ENCODE assay signal across 18 mouse cellular contexts in genomic region chr1:144682118-144682517, GRCm38 (mm10).
DNase-seq lines count a peak whose midpoint lies in the region; ATAC-seq and TF ChIP-seq lines count a peak whose summit lies in the region.
"Had no signal": no experiment of that assay in that cellular context is flagged by ENCODE, and none has a peak within 500 bp of the region (broad histone marks: within the 10 kb centered on the region; RNA-seq: fewer than 3 reads in every experiment).

No protein-coding gene starts in this region.

- DNase-seq in frontal cortex, adult 2 months (ENCODE audit: extremely low spot score in 1 of 2, low spot score in 1 of 2), result peak; percentile 2 to 22
- no peak for DNase-seq in frontal cortex, postnatal 14 days (ENCODE audit: low spot score in 2 of 2)
- no peak for DNase-seq in left cerebral cortex, adult 2 months (ENCODE audit: extremely low spot score in 1 of 2, low spot score in 2 of 2)
- no peak for DNase-seq in left cerebral cortex, postnatal 36 days (ENCODE audit: low spot score in 2 of 2)
- DNase-seq in telencephalon, adult 2 months (ENCODE audit: low read depth, low spot score), result peak; percentile 72
- no peak for DNase-seq in stomach, postnatal 0 days (ENCODE audit: low spot score)
- DNase-seq: adrenal gland, adult 2 months; adrenal gland, postnatal 10 days; adrenal gland, postnatal 25 days; cerebellum, adult 11-12 months; cerebellum, adult 2 months; cerebellum, adult 9-10 months; cerebellum, postnatal 10 days; cerebellum, postnatal 25 days had no signal

- no peak for TF ChIP-seq CTCF in left cerebral cortex, adult 2 months (IDR thresholded peaks at IDR 0.05)
- TF ChIP-seq CTCF in stomach, postnatal 0 days (IDR thresholded peaks at IDR 0.05; ENCODE audit: low read depth), result no peak

- intact Hi-C loops in left cerebral cortex, adult 2 months (cut with DNase I), result loop anchor here (10.0 kb wide), 2 partner anchors 247 to 1553 kb away; no protein-coding TSS in a partner anchor
- intact Hi-C loops in left cerebral cortex, postnatal 36 days (cut with DNase I), result no loop called here

- H3K4me3 ChIP-seq in left cerebral cortex, adult 2 months, result no peak overlapping the region
- no peak overlapping the region for H3K4me3 ChIP-seq in stomach, postnatal 0 days (ENCODE audit: low read depth, low read length)
- H3K4me3 ChIP-seq: embryonic facial prominence, embryonic 10.5 days; embryonic facial prominence, embryonic 12.5 days had no signal

- H3K4me2 ChIP-seq in stomach, postnatal 0 days (replicated peaks; ENCODE audit: low read depth), result no peak overlapping the region
- H3K4me2 ChIP-seq: embryonic facial prominence, embryonic 12.5 days had no signal

- ATAC-seq in stomach, postnatal 0 days (ENCODE audit: low FRiP score, low TSS enrichment), result no peak
- ATAC-seq: forebrain, embryonic 14.5 days; forebrain, embryonic 16.5 days had no signal

- no peaks in the 10 kb centered on the region for H3K36me3 ChIP-seq in stomach, postnatal 0 days (ENCODE audit: control insufficient read depth, insufficient read depth, low read length)
- H3K36me3 ChIP-seq: embryonic facial prominence, embryonic 10.5 days; embryonic facial prominence, embryonic 12.5 days had no signal

- no peaks in the 10 kb centered on the region for H3K27me3 ChIP-seq in stomach, postnatal 0 days (ENCODE audit: control insufficient read depth, insufficient read depth, low read length)
- H3K27me3 ChIP-seq: embryonic facial prominence, embryonic 12.5 days had no signal

- no peak for TF ChIP-seq EP300 in stomach, postnatal 0 days (optimal IDR thresholded peaks at IDR 0.05)

- 0 out of 2 replicates have a peak overlapping the region, but pooled peaks have one; percentile 2 for H3K27ac ChIP-seq in left cerebral cortex, adult 2 months
- no peak overlapping the region for H3K27ac ChIP-seq in stomach, postnatal 0 days (replicated peaks)
- H3K27ac ChIP-seq: embryonic facial prominence, embryonic 10.5 days; embryonic facial prominence, embryonic 12.5 days had no signal

- no peaks in the 10 kb centered on the region for H3K4me1 ChIP-seq in stomach, postnatal 0 days (replicated peaks; ENCODE audit: control insufficient read depth, insufficient read depth)
- H3K4me1 ChIP-seq: embryonic facial prominence, embryonic 10.5 days; embryonic facial prominence, embryonic 12.5 days had no signal

- H3K9me3 ChIP-seq in stomach, postnatal 0 days (ENCODE audit: control insufficient read depth, low read length), result no peaks in the 10 kb centered on the region
- H3K9me3 ChIP-seq: embryonic facial prominence, embryonic 10.5 days; embryonic facial prominence, embryonic 12.5 days had no signal

- H3K9ac ChIP-seq in stomach, postnatal 0 days (ENCODE audit: low read length), result no peak overlapping the region
- H3K9ac ChIP-seq: embryonic facial prominence, embryonic 12.5 days had no signal

- 86% methylated on average over 7 of the region's 7 CpGs for WGBS in stomach, postnatal 0 days

Comparison
In these comparisons a context has a peak if more than half of its experiments do, and no peak if none do; other contexts are left out.
1. DNase-seq: peak in frontal cortex, adult 2 months (2 of 2) and telencephalon, adult 2 months (single experiment); none in frontal cortex, postnatal 14 days (0 of 2), left cerebral cortex, adult 2 months (0 of 2), left cerebral cortex, postnatal 36 days (0 of 2) and stomach, postnatal 0 days (single experiment).